Mouse (Mus musculus) frontal cortex, postnatal 36 days (tissue): ENCODE measurements around the gene Fndc9.

ENCODE experiments used
- DNase-seq, 2 experiments: peaks; one replicate each; pipeline ENCODE4 v3.0.0; 2022; ENCODE audit warnings: low spot score in 2 of 2

Fndc9 gene

DNA sequence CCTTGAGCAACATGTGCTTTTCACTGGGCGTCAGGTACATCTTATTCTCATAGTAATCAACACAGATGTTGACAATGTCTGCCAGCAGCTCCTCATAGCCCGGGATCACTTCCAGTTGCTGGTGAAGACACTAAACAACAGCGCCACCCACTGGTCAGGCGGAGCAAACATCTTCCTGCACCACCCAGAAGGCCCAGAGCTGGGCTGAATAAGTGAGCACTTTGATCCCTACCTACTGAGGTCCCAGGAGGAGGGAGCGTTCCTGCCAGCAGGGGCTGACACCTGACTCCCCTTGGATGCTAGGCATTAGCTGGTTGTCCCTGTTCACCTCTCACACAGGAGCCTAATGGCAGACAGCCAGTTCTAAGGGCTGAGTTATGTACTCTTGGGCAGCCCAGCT, 41.4 kb downstream of the Fndc9 start:
- no peak for DNase-seq

- DNase-seq: no peak
Observed at GRCm38 (mm10) chr11:46278140-46278539, 42.8 kb downstream of the Fndc9 start.

DNA sequence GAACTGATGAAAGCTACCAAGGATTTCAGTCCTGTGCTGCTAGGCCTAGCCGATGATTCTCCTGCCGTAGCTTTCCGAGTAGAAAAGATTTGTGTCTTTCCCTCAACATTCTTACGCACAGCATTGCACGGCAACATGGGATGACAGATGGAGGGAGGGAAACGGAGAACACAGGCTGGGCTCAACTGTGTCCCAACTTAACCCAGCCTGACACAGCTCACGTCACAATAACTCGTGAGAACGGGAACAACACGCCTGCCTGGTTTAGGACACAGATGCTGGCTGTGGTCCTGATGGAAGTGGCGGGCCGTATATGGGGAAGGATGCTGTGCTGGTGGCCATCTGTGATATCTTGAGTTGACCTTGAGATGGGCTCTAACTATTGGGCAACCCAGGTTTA, 43.4 kb downstream of the Fndc9 start:
- DNase-seq: no peak

DNA sequence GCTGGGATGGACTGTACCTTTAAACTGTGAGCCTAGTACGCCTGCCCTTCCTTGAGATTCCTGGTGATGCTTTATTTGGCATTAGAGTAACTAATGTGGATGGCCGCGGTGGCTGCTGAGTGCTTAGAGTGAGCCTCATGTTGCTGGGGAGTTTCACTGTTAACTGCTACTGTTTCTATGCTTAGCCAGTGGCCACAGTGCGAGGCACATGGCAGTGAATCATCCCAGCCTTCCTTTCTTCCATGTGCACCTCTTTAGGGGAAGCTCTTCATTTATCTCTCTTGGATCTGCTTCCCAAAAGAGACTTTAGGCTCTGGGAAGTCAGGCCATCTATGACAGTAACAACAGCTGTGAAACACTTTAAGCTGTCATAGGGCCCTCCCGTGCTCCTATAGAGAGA, 47.3 kb downstream of the Fndc9 start:
- DNase-seq: no peak

- DNase-seq: no peak
Observed at GRCm38 (mm10) chr11:46283800-46284199, 48.5 kb downstream of the Fndc9 start.

- no peak for DNase-seq
Observed at GRCm38 (mm10) chr11:46286803-46287202, 51.5 kb downstream of the Fndc9 start.

- DNase-seq: no peak
Observed at GRCm38 (mm10) chr11:46288091-46288490, 52.8 kb downstream of the Fndc9 start.

DNA sequence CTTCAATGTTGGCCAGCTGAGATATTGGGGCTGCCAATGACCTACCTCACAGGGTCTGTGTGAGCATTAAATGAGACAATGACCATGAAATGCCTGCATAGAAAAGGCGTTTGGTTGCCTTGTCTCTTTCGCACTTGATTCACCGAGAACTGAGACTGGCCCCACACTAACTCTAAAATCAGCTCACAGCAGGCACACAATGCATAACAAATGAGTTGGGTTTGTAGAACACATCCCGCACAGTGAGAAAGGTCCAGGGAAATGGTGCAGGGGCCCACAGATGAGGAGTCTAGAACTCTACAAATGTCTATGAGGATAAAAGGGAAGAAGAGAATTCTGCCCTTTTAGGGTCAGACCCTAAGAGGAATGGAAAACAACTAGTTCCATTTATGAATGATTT, 53.7 kb downstream of the Fndc9 start:
- DNase-seq: no peak
